Mouse (Mus musculus) forebrain, postnatal 0 days (tissue): ENCODE measurements around the gene Ogfod1. TPM values are rescaled to one million over a fixed set of nuclear protein-coding genes. Genes with fewer than 3 reads are reported as not detected.

ENCODE experiments used
- ATAC-seq: fragments of 200-750 bp; cut with Nextera tagmentation; 2 replicates; pipeline ENCODE4 v1.8.0; 2017; ENCODE audit warnings: mild to moderate bottlenecking, moderate library complexity
- DNase-seq: peaks from one replicate; pipeline ENCODE4 v3.0.0-alpha.2; 2015
- H3K27ac ChIP-seq: fragments of 300-500 bp; sonication (generic); 2 replicates; pipeline ENCODE4 v1.5.1; 2014; ENCODE audit warnings: low read depth, mild to moderate bottlenecking, antibody characterized with exemption, low read length, moderate library complexity, mixed read lengths
- H3K27me3 ChIP-seq: fragments of 300-500 bp; sonication (generic); 2 replicates; pipeline ENCODE4 v1.6.1; 2014; ENCODE audit warnings: mild to moderate bottlenecking, low read length, mixed read lengths; ENCODE audit not compliant: insufficient read depth
- H3K36me3 ChIP-seq: fragments of 300-500 bp; sonication (generic); 2 replicates; pipeline ENCODE4 v1.6.1; 2014; ENCODE audit warnings: mild to moderate bottlenecking, moderate library complexity; ENCODE audit not compliant: insufficient read depth
- H3K4me1 ChIP-seq: fragments of 300-500 bp; sonication (generic); 2 replicates; pipeline ENCODE4 v1.6.1; 2014; ENCODE audit warnings: antibody characterized with exemption; ENCODE audit not compliant: insufficient read depth
- H3K4me2 ChIP-seq: fragments of 300-500 bp; sonication (generic); 2 replicates; pipeline ENCODE4 v1.6.1; 2014; ENCODE audit warnings: low read depth, mild to moderate bottlenecking, moderate library complexity
- H3K4me3 ChIP-seq: fragments of 300-500 bp; sonication (generic); 2 replicates; pipeline ENCODE4 v1.5.1; 2014; ENCODE audit warnings: low read depth, low read length, mixed read lengths
- H3K9ac ChIP-seq: fragments of 300-500 bp; sonication (generic); 2 replicates; pipeline ENCODE4 v1.6.1; 2014; ENCODE audit warnings: mild to moderate bottlenecking
- H3K9me3 ChIP-seq: fragments of 300-500 bp; sonication (generic); 2 replicates; pipeline ENCODE4 v1.6.1; 2016; ENCODE audit warnings: low read length
- CTCF ChIP-seq: sonication (generic); IDR thresholded peaks from 2 replicates; pipeline ENCODE4 v1.5.1; 2016; ENCODE audit warnings: antibody characterized with exemption, control low read depth, low read depth
- WGBS: fragments of 180-500 bp; shearing (Covaris S2); extraction: QIAGEN DNeasy Blood & Tissue Kit; methylation state at CpG from one replicate; pipeline ENCODE4 v1.1.7; 2014; 5-methylcytosine and 5-hydroxymethylcytosine counted together
- polyA plus RNA-seq: library from polyadenylated mRNA; unstranded; fragments of >200 nt; fragmentation: Nextera tagmentation; extraction: Ambion mirVana; gene quantifications from 2 replicates; pipeline ENCODE4 v1.2.1, GENCODE M21; 2015
- total RNA-seq: library from RNA; depleted of rRNA; stranded (reverse); fragments of >200 nt; gene quantifications from 2 replicates; pipeline ENCODE4 v1.2.3, GENCODE M21; 2014

Ogfod1 gene
- total and polyA plus RNA-seq, 2 experiments from 2014 or later, result 8.2 to 17.9 TPM

- WGBS, result 93% methylated on average over 7 of the region's 7 CpGs
- ATAC-seq, result no peak
- DNase-seq, result no peak
- Histone ChIP-seq H3K9me3 (no peaks in the 10 kb centered on the region), H3K9ac (no peak overlapping the region), H3K27ac (no peak overlapping the region), H3K4me2 (no peak overlapping the region), H3K36me3 (peaks cover 25% of the 10 kb centered on the region), H3K4me3 (no peak overlapping the region), H3K4me1 (no peaks in the 10 kb centered on the region), H3K27me3 (no peaks in the 10 kb centered on the region)
- TF ChIP-seq CTCF, result no peak
Observed at GRCm38 (mm10) chr8:94068793-94069192, 31.8 kb downstream of the Ogfod1 start.

GRCm38 (mm10) chr8:94076461-94077192 lies 39.6 kb downstream of the Ogfod1 start:
- WGBS, result 90% methylated on average over 12 of the region's 12 CpGs
- DNase-seq (no peak), ATAC-seq (no peak)
- Histone ChIP-seq H3K9ac (no peak overlapping the region), H3K9me3 (no peaks in the 10 kb centered on the region), H3K4me1 (no peaks in the 10 kb centered on the region), H3K4me3 (no peak overlapping the region), H3K4me2 (no peak overlapping the region), H3K27me3 (no peaks in the 10 kb centered on the region), H3K36me3 (peaks cover 17% of the 10 kb centered on the region), H3K27ac (no peak overlapping the region)
- TF ChIP-seq CTCF, result no peak

DNA sequence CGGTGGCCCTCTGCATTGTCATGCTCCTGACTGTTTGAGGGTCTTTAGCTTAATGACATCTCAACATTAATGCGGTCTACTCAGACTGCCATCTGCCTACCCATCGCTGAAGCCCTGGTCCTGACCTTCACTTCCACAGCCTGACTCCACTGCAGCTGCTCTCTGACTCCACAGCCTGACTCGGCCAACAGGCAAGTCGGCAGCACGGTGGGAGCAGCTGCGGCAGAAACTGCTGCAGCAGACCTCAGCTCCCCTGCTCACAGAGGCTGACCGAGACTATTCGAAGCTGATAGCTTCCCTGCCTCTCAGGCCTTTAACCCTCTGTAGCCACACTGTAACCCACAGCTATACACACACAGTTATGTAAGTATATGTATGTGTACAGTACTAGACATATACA lies 51.0 kb downstream of the Ogfod1 start:
- Histone ChIP-seq H3K9ac (no peak overlapping the region), H3K27ac (no peak overlapping the region), H3K4me1 (no peaks in the 10 kb centered on the region), H3K4me2 (no peak overlapping the region), H3K36me3 (peaks cover 26% of the 10 kb centered on the region), H3K9me3 (no peaks in the 10 kb centered on the region), H3K4me3 (no peak overlapping the region), H3K27me3 (no peaks in the 10 kb centered on the region)
- DNase-seq (no peak), ATAC-seq (no peak)
- WGBS, result 89% methylated on average over 9 of the region's 9 CpGs
- TF ChIP-seq CTCF, result no peak

- ATAC-seq, result no peak
- Histone ChIP-seq H3K4me1 (no peaks in the 10 kb centered on the region), H3K36me3 (peaks cover 26% of the 10 kb centered on the region), H3K27me3 (no peaks in the 10 kb centered on the region), H3K27ac (no peak overlapping the region), H3K4me3 (no peak overlapping the region), H3K4me2 (no peak overlapping the region), H3K9me3 (no peaks in the 10 kb centered on the region), H3K9ac (no peak overlapping the region)
- no peak for TF ChIP-seq CTCF
- WGBS, result 58% methylated on average over 6 of the region's 6 CpGs
- no peak for DNase-seq
Observed at GRCm38 (mm10) chr8:94089715-94090114, 52.7 kb downstream of the Ogfod1 start.

DNA sequence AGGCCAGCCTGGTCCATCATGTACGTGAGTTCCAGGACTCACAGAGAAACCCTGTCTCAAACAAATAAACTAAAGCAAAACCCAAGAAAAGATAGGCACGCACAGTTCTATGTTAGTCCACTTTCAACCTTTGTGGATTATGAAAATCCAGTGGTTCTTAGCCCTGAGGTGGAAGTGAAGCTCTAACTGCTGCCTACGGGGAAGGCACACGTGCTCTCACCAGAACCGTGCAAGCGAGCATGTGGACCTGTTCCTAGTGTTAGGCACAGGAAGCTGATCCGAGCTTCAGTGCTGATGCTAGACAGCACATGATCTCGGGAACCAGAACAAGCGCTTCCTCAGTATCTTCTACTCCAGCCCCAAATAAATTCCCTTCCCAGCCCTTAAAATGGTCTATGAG lies 55.9 kb downstream of the Ogfod1 start:
- Histone ChIP-seq H3K9ac (no peak overlapping the region), H3K4me2 (no peak overlapping the region), H3K36me3 (peaks cover 9% of the 10 kb centered on the region; the same call in 1 of the 2 replicates), H3K27me3 (no peaks in the 10 kb centered on the region), H3K4me1 (no peaks in the 10 kb centered on the region), H3K9me3 (no peaks in the 10 kb centered on the region), H3K27ac (no peak overlapping the region), H3K4me3 (no peak overlapping the region)
- no peak for TF ChIP-seq CTCF
- WGBS, result 86% methylated on average over 9 of the region's 9 CpGs
- ATAC-seq (no peak), DNase-seq (no peak)

GRCm38 (mm10) chr8:94094281-94094680 lies 57.3 kb downstream of the Ogfod1 start:
- peak; percentile 34; the same call in 1 of the 2 replicates for TF ChIP-seq CTCF
- Histone ChIP-seq H3K9me3 (no peaks in the 10 kb centered on the region), H3K9ac (no peak overlapping the region), H3K27ac (no peak overlapping the region), H3K4me1 (no peaks in the 10 kb centered on the region), H3K27me3 (no peaks in the 10 kb centered on the region), H3K4me2 (no peak overlapping the region), H3K36me3 (no peaks in the 10 kb centered on the region), H3K4me3 (no peak overlapping the region)
- no peak for DNase-seq
- WGBS, result 86% methylated on average over 6 of the region's 6 CpGs
- ATAC-seq, result no peak

DNA sequence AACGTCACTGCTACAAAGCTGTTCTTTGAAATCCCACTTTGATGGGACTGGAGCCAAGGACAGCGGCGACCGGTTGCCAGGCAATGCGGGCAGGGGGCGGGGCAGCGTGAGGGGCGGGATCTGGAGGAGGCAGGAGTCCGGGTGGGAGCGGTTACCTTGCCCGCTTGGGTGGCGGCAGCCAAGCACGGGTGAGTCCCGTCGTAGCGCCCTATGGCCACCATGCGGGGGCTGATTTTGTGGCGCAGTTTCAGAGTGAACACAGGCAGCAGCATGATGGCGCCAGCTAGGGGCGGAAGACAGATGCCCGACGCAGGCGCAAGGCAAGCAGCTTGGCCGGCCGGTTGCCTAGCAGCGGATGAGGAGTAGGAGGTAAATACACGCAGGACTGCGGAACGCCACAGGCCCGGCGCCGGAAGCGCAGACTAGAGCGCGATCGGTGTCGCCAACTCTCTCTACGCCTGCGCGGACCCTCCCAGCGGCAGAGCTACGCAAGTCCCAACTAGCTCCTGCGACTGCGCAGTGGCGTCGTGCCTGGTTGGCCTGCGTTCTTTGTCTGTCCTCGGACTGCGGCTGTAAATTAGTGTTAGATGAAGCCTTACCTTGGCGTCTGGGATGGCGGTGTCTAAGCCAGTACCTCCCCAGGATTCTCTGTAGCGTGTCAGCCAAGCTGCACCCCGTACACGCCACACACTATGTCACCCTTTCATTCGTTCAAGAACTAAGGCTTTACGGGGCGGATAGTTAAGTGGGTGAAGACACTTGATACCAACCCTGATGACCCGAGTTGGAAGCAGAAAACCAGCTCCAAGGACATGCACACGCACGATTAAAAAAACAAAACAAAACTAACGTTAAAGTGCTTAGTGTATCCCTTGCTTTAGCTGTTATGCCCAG lies 61.3 kb downstream of the Ogfod1 start, which contains the start of gene Bbs2:
Gene Bbs2, minus strand, starts transcription at position 848 of the 894 bp plus-strand sequence.
- ATAC-seq, result peak; percentile 99

More for the DNA sequence above, 61.3 kb downstream of the Ogfod1 start, which contains the start of gene Bbs2:
- H3K4me2 ChIP-seq, result peak within 1 kb of the TSS; percentile 63
- no peaks in the 10 kb centered on the region for H3K27me3 ChIP-seq
- peak within 1 kb of the TSS; percentile 60 for H3K4me3 ChIP-seq
- DNase-seq, result peak; percentile 100
- H3K9ac ChIP-seq, result peak within 1 kb of the TSS; percentile 63
- H3K4me1 ChIP-seq, result no peaks in the 10 kb centered on the region
- no peaks in the 10 kb centered on the region for H3K9me3 ChIP-seq
- WGBS, result 2% methylated on average over 61 of the region's 61 CpGs
- H3K36me3 ChIP-seq, result no peaks in the 10 kb centered on the region
- peak; percentile 76 for TF ChIP-seq CTCF
- peak within 1 kb of the TSS; percentile 98 for H3K27ac ChIP-seq
